Mouse (Mus musculus) frontal cortex, postnatal 14 days (tissue): ENCODE data around the gene Gramd1b.
A peak's percentile ranks its signal among the peaks of the same experiment; 100 is the strongest.

ENCODE experiments used
- DNase-seq, 2 experiments: peaks; one replicate each; pipeline ENCODE4 v3.0.0; 2022; ENCODE audit warnings: low spot score in 2 of 2

Gramd1b gene

GRCm38 (mm10) chr9:40400171-40400570 is 131.0 kb downstream of the Gramd1b start:
- DNase-seq = no peak

GRCm38 (mm10) chr9:40399359-40399932 is 131.7 kb downstream of the Gramd1b start:
- no peak for DNase-seq

- DNase-seq = no peak
Observed at GRCm38 (mm10) chr9:40397471-40398245, 133.5 kb downstream of the Gramd1b start.

GRCm38 (mm10) chr9:40397036-40397435 is 134.1 kb downstream of the Gramd1b start:
- peak; percentile 55 to 67 for DNase-seq

- no peak for DNase-seq
Observed at GRCm38 (mm10) chr9:40396171-40396570, 135.0 kb downstream of the Gramd1b start.

GRCm38 (mm10) chr9:40391852-40392695 is 139.1 kb downstream of the Gramd1b start:
- peak; percentile 66 to 73 for DNase-seq

- DNase-seq = no peak
Observed at GRCm38 (mm10) chr9:40391359-40391758, 139.8 kb downstream of the Gramd1b start.

- no peak for DNase-seq
Observed at GRCm38 (mm10) chr9:40390904-40391303, 140.3 kb downstream of the Gramd1b start.

- no peak for DNase-seq
Observed at GRCm38 (mm10) chr9:40390396-40390760, 140.8 kb downstream of the Gramd1b start.

GRCm38 (mm10) chr9:40389669-40390395 is 141.4 kb downstream of the Gramd1b start:
- no peak for DNase-seq

GRCm38 (mm10) chr9:40389175-40389574 is 142.0 kb downstream of the Gramd1b start:
- no peak for DNase-seq

- no peak for DNase-seq
Observed at GRCm38 (mm10) chr9:40384781-40385180, 146.4 kb downstream of the Gramd1b start.

- DNase-seq = no peak
Observed at GRCm38 (mm10) chr9:40382508-40382907, 148.7 kb downstream of the Gramd1b start.

GRCm38 (mm10) chr9:40381416-40382411 is 149.5 kb downstream of the Gramd1b start:
- DNase-seq = no peak

GRCm38 (mm10) chr9:40376711-40377410 is 154.3 kb downstream of the Gramd1b start:
- DNase-seq = no peak

GRCm38 (mm10) chr9:40376139-40376541 is 155.0 kb downstream of the Gramd1b start:
- DNase-seq = peak in 1 of 2 experiments; percentile 56

GRCm38 (mm10) chr9:40375518-40375917 is 155.7 kb downstream of the Gramd1b start:
- DNase-seq = no peak

- DNase-seq = no peak
Observed at GRCm38 (mm10) chr9:40374992-40375391, 156.2 kb downstream of the Gramd1b start.

GRCm38 (mm10) chr9:40374533-40374971 is 156.6 kb downstream of the Gramd1b start:
- DNase-seq = no peak

- DNase-seq = no peak
Observed at GRCm38 (mm10) chr9:40374052-40374451, 157.1 kb downstream of the Gramd1b start.
